Mouse (Mus musculus): ENCODE results near the gene Mbip. TPM values are rescaled to one million over a fixed set of nuclear protein-coding genes. Genes with fewer than 3 reads are reported as not detected.
A peak's percentile ranks its signal among the peaks of the same experiment; 100 is the strongest.

The Mbip gene
- total RNA-seq (2021) = 10 to 100 TPM; 10.8 to 11.0 TPM

GRCm38 (mm10) chr12:56345367-56346089 lies at the start of gene Mbip:
TSS of gene Mbip (minus strand) at chr12:56345894.
- intact Hi-C loops (cut with DNase I) = no loop called here
- DNase-seq = peak; percentile 98 to 100

GRCm38 (mm10) chr12:56387647-56388205 lies 42.0 kb upstream of the Mbip start:
- intact Hi-C loops (cut with DNase I) = no loop called here
- DNase-seq = no peak

- intact Hi-C loops (cut with DNase I) = no loop called here
Measured at GRCm38 (mm10) chr12:56386955-56387646, 41.4 kb upstream of the Mbip start.

GRCm38 (mm10) chr12:56344771-56345314 lies 851 bp downstream of the Mbip start:
- intact Hi-C loops (cut with DNase I) = no loop called here

More at GRCm38 (mm10) chr12:56386955-56387646, 41.4 kb upstream of the Mbip start:
- DNase-seq = no peak

GRCm38 (mm10) chr12:56339295-56340056 lies 6.2 kb downstream of the Mbip start:
- intact Hi-C loops (cut with DNase I) = no loop called here
- DNase-seq = no peak

More at GRCm38 (mm10) chr12:56344771-56345314, 851 bp downstream of the Mbip start:
- no peak for DNase-seq

- intact Hi-C loops (cut with DNase I) = no loop called here
- no peak for DNase-seq
Measured at GRCm38 (mm10) chr12:56333461-56333860, 12.2 kb downstream of the Mbip start.

GRCm38 (mm10) chr12:56332475-56332874 lies 13.2 kb downstream of the Mbip start:
- no peak for DNase-seq
- intact Hi-C loops (cut with DNase I) = no loop called here

- intact Hi-C loops (cut with DNase I) = no loop called here
Measured at GRCm38 (mm10) chr12:56327448-56327998, 18.2 kb downstream of the Mbip start.

GRCm38 (mm10) chr12:56325851-56326250 lies 19.8 kb downstream of the Mbip start:
- DNase-seq = no peak
- intact Hi-C loops (cut with DNase I) = no loop called here

More at GRCm38 (mm10) chr12:56327448-56327998, 18.2 kb downstream of the Mbip start:
- DNase-seq = no peak

GRCm38 (mm10) chr12:56318941-56319340 lies 26.8 kb downstream of the Mbip start:
- intact Hi-C loops (cut with DNase I) = no loop called here
- no peak for DNase-seq

- intact Hi-C loops (cut with DNase I) = no loop called here
- DNase-seq = no peak
Measured at GRCm38 (mm10) chr12:56318059-56318458, 27.6 kb downstream of the Mbip start.

- DNase-seq = peak in 1 of 2 experiments; percentile 8
- intact Hi-C loops (cut with DNase I) = no loop called here
Measured at GRCm38 (mm10) chr12:56305758-56306157, 39.9 kb downstream of the Mbip start.

GRCm38 (mm10) chr12:56302321-56303017 lies 43.2 kb downstream of the Mbip start:
- intact Hi-C loops (cut with DNase I) = no loop called here
- DNase-seq = no peak

GRCm38 (mm10) chr12:56301487-56302293 lies 44.0 kb downstream of the Mbip start:
- intact Hi-C loops (cut with DNase I) = no loop called here
- no peak for DNase-seq

GRCm38 (mm10) chr12:56299610-56300009 lies 46.1 kb downstream of the Mbip start:
- DNase-seq = no peak
- intact Hi-C loops (cut with DNase I) = no loop called here

GRCm38 (mm10) chr12:56298919-56299318 lies 46.8 kb downstream of the Mbip start:
- intact Hi-C loops (cut with DNase I) = no loop called here
- no peak for DNase-seq

GRCm38 (mm10) chr12:56297921-56298830 lies 47.5 kb downstream of the Mbip start:
- intact Hi-C loops (cut with DNase I) = no loop called here
- DNase-seq = no peak

GRCm38 (mm10) chr12:56297099-56297498 lies 48.6 kb downstream of the Mbip start:
- no peak for DNase-seq

More at GRCm38 (mm10) chr12:56297099-56297498, 48.6 kb downstream of the Mbip start:
- intact Hi-C loops (cut with DNase I) = no loop called here

All from heart, postnatal 10 days (tissue).